8 mouse cellular contexts compared by ENCODE assay signal in the genomic region with DNA sequence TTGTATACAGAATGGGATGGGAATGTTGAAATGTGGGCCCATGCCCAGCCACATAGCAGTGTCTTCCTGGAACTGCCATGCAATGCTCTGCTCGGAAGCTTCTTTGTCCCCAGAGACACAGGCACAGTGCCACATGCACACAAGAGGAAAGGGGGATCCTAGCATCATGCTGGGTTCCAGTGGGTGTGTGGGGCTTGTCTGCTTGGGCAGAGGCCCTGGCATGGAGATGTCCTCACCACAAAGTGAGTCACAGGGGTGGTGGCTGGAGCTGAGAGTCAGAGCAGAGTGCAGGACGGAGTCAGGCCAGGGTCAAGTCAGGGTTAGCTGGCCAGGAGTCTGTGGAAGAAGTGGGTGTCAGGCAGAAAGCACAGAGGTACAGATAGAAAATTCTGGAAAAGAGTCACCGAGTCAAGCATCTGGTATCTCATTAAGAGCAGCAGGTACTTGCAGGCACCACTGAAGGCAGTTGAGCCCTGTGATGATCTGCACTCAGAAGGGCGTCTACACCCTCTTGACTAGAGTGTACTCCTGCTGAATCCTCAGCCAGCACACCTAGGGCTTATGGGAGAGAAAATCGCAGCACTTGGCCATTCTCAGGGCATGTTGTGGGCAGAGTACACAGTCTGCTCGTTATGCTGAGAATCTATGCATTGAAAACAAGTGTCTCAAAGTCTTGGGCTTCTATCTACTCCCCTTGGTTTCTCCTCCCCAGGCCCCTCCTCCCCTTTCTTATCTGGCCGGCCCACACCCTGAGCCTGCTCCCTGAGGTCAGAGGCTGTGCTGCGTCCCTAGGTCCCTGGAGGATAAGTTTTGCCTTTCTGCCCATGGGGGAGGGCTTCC.
A peak's percentile ranks its signal among the peaks of the same experiment; 100 is the strongest.
DNase-seq lines count a peak whose midpoint lies in the region; ATAC-seq and TF ChIP-seq lines count a peak whose summit lies in the region.

No protein-coding gene starts in this region.

- peak overlapping the region; percentile 24 for H3K4me2 ChIP-seq in heart, embryonic 11.5 days
- no peak overlapping the region for H3K4me2 ChIP-seq in lung, postnatal 0 days (replicated peaks; ENCODE audit: low read depth, low read length)

- H3K4me1 ChIP-seq in heart, embryonic 11.5 days (ENCODE audit: control insufficient read depth, insufficient read depth, low read length) = peaks cover 28% of the 10 kb centered on the region
- 0 out of 2 replicates have a peak, but pooled peaks cover 3% of the 10 kb centered on the region for H3K4me1 ChIP-seq in lung, postnatal 0 days (ENCODE audit: insufficient read depth, low read depth, low read length)

- no peaks in the 10 kb centered on the region for H3K9me3 ChIP-seq in heart, embryonic 11.5 days (replicated peaks; ENCODE audit: control insufficient read depth, low read length)
- H3K9me3 ChIP-seq in lung, postnatal 0 days (ENCODE audit: low read length) = no peaks in the 10 kb centered on the region

- H3K9ac ChIP-seq in heart, embryonic 11.5 days (ENCODE audit: low read depth, low read length) = peak overlapping the region; percentile 52
- no peak overlapping the region for H3K9ac ChIP-seq in lung, postnatal 0 days (replicated peaks; ENCODE audit: low read depth)

- no peaks in the 10 kb centered on the region for H3K36me3 ChIP-seq in heart, embryonic 11.5 days (ENCODE audit: control insufficient read depth, insufficient read depth, low read length)
- no peaks in the 10 kb centered on the region for H3K36me3 ChIP-seq in lung, postnatal 0 days (ENCODE audit: insufficient read depth, low read length)

- ATAC-seq in heart, embryonic 11.5 days (replicated peaks; ENCODE audit: insufficient number of reproducible peaks, low FRiP score, low TSS enrichment) = peak; percentile 90
- peak; percentile 70 for ATAC-seq in lung, postnatal 0 days
- no peak for ATAC-seq in CD4-positive, CD25-positive, alpha-beta regulatory T cell, adult 4 months

- no peak for TF ChIP-seq CTCF in lung, postnatal 0 days (IDR thresholded peaks at IDR 0.05)

- peak; percentile 92 for DNase-seq in heart, adult 11 months
- DNase-seq in heart, adult 8-10 months (ENCODE audit: low spot score) = no peak
- DNase-seq in NIH3T3 (ENCODE audit: low read depth) = peak; percentile 57
- peak; percentile 21 for DNase-seq in lung, postnatal 0 days (ENCODE audit: low spot score)
- no peak for DNase-seq in layer of hippocampus, postnatal 14 days (ENCODE audit: low spot score in 2 of 2)
- no peak for DNase-seq in thymus, postnatal 10 days (ENCODE audit: low spot score in 2 of 2)

- H3K27ac ChIP-seq in heart, embryonic 11.5 days (ENCODE audit: low read depth, low read length) = peak overlapping the region; percentile 90
- no peak overlapping the region for H3K27ac ChIP-seq in lung, postnatal 0 days (ENCODE audit: low read length)

- no peak; the same call in 1 of the 2 replicates for TF ChIP-seq EP300 in lung, postnatal 0 days (IDR thresholded peaks at IDR 0.05)

- WGBS in heart, embryonic 11.5 days (ENCODE audit: insufficient replicate concordance) = 37% methylated on average over 8 of the region's 8 CpGs
- 41% methylated on average over 8 of the region's 8 CpGs for WGBS in lung, postnatal 0 days

- no peaks in the 10 kb centered on the region for H3K27me3 ChIP-seq in heart, embryonic 11.5 days (ENCODE audit: control insufficient read depth, insufficient read depth, low read length)
- H3K27me3 ChIP-seq in lung, postnatal 0 days (replicated peaks; ENCODE audit: insufficient read depth, low read length) = peaks cover 3% of the 10 kb centered on the region; the same call in 1 of the 2 replicates

- no peak overlapping the region for H3K4me3 ChIP-seq in heart, embryonic 11.5 days (ENCODE audit: low read depth, low read length)
- no peak overlapping the region for H3K4me3 ChIP-seq in lung, postnatal 0 days (ENCODE audit: low read depth, low read length)

Comparison
In these comparisons a context has a peak if more than half of its experiments do, and no peak if none do; other contexts are left out.
1. DNase-seq: peak in heart, adult 11 months (single experiment), NIH3T3 (single experiment) and lung, postnatal 0 days (single experiment); none in heart, adult 8-10 months (single experiment), layer of hippocampus, postnatal 14 days (0 of 2) and thymus, postnatal 10 days (0 of 2).